Mouse (Mus musculus) layer of hippocampus, adult 6 months (tissue): ENCODE measurements around the gene Olfr1275. TPM values are rescaled to one million over a fixed set of nuclear protein-coding genes. Genes with fewer than 3 reads are reported as not detected.

Experiments
- long read RNA-seq, 2 experiments: library from polyadenylated mRNA; unstranded; transcript quantifications; one replicate each; pipeline ENCODE4 v2.0.0; 2019 to 2020
- polyA plus RNA-seq: library from polyadenylated mRNA; unstranded; fragments of <200 nt; fragmentation: Nextera tagmentation; gene quantifications from 2 replicates; pipeline ENCODE4 v1.2.3, GENCODE M21; 2021

The Olfr1275 gene
- polyA plus RNA-seq, result not detected in 2 replicates
- long read RNA-seq, experiment 1, result 0 reads
- long read RNA-seq, experiment 2, result 0 reads

DNA sequence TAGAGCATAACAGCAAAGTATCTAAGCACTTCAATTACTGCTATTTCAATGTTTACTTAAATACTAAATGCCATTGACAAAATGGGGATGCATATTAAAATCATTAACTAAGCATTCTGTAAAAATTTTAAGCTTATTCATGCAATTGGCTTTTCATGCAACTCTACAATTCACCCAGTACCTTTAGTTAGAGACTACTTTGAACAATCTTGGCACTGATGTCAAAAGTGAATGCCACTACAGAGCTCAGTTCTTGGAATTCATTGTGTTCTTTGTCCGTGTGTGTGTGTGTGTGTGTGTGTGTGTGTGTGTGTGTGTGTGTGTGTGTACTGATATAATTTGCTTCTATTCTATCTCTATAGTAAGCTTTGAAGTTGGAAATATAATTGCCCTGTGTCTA is at the start of gene Olfr1275:
Olfr1275 (minus strand) TSS at position 101 of the 400 bp plus-strand sequence.

DNA sequence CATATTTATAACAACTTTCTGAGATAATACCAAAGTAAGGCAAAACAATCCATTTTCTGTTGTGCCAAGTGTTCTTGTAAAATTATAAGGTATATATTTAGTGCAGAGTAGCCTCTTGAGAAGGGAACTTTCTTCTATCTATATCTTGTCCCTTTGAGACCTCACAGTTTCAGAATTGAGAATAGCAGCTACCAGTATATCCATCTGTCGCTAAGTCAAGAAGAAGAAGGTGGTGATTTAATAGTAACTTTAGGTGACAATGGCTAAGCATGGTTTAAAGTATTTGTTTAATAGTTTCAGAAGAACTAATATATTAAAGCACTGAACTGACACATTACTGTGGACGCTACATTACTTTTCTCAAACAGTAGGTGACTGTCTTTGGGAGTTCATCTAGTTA is 38.9 kb upstream of the Olfr1275 start, which contains the start of gene Olfr1277:
Olfr1277 (minus strand) TSS at position 101 of the 400 bp plus-strand sequence.

DNA sequence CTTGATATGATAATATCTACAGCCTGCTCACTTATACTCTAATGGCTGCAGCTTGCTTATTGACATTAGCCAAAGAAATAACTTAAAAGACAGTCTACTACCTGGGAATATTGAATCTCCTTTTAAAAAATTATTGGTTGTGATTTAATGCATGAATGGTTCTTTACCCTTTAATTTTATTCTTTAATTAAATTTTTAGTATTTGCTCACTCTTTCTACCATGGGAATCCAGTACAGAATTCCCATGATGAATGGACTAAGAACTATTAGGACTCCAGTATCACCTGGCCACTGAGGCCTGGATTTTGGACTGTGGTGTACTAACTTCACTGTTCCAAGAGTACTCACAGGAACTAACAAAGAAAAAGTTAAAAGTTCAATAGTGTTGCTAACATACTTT is 19.1 kb upstream of the Olfr1275 start, which contains the start of gene Olfr1276:
Olfr1276 (plus strand) TSS at position 301 of the 400 bp plus-strand sequence.

DNA sequence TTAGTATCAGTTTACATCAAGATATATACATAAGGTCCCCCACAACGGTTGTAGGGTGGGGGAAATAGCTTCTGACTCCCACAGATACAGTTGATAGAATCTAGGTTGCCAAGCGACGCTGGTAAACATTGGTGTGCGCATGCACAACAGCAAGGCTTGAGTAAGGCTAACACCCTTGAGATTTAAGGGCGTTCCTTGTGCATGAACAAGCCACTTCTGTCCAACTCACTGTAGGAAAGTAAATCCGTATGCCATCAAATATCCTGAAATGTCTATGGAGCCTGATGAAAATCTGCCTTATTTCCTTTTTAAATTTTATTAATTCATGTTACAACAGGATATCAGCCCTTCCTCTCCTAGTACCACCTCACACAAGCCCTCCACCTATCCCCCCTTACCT is 5.6 kb downstream of the Olfr1275 start, which contains the start of gene 4930430A15Rik:
4930430A15Rik (minus strand) TSS at position 101 of the 400 bp plus-strand sequence.

Other genes with a start within 250 kb of the Olfr1275 start
- not detected in 2 replicates for gene Gm13941, start 129.3 kb downstream of the Olfr1275 start, polyA plus RNA-seq
- not detected in 2 replicates for gene Gm15130, start 82.3 kb downstream of the Olfr1275 start, polyA plus RNA-seq
- gene 4930430A15Rik, start 5.7 kb downstream of the Olfr1275 start, polyA plus RNA-seq, result not detected in 2 replicates
- gene Olfr1276, start 19.2 kb upstream of the Olfr1275 start, polyA plus RNA-seq, result not detected in 2 replicates
- gene Olfr1277, start 38.8 kb upstream of the Olfr1275 start, polyA plus RNA-seq, result not detected in 2 replicates
- not detected in 2 replicates for gene Olfr1278, start 54.9 kb upstream of the Olfr1275 start, polyA plus RNA-seq
- gene Olfr1279, start 65.3 kb upstream of the Olfr1275 start, polyA plus RNA-seq, result not detected in 2 replicates
- not detected in 2 replicates for gene Olfr1280, start 78.7 kb upstream of the Olfr1275 start, polyA plus RNA-seq
- not detected in 2 replicates for gene Olfr1281, start 91.2 kb upstream of the Olfr1275 start, polyA plus RNA-seq
- gene Olfr1282, start 100.8 kb upstream of the Olfr1275 start, polyA plus RNA-seq, result not detected in 2 replicates
- gene Olfr1283, start 131.5 kb upstream of the Olfr1275 start, polyA plus RNA-seq, result not detected in 2 replicates
- not detected in 2 replicates for gene Olfr1284, start 140.2 kb upstream of the Olfr1275 start, polyA plus RNA-seq
- not detected in 2 replicates for gene Olfr1286, start 187.8 kb upstream of the Olfr1275 start, polyA plus RNA-seq
- not detected in 2 replicates for gene Olfr1287, start 213.9 kb upstream of the Olfr1275 start, polyA plus RNA-seq
- gene Olfr1288, start 238.8 kb upstream of the Olfr1275 start, polyA plus RNA-seq, result not detected in 2 replicates
- gene Olfr1289, start 245.5 kb upstream of the Olfr1275 start, polyA plus RNA-seq, result not detected in 2 replicates